Mouse (Mus musculus) left cerebral cortex, adult 8-10 months (tissue): Measurements from ENCODE around the gene Gnmt. TPM values are rescaled to one million over a fixed set of nuclear protein-coding genes. Genes with fewer than 3 reads are reported as not detected.

Experiments used
- DNase-seq, 2 experiments: peaks; one replicate each; pipeline ENCODE4 v3.0.0; 2022; ENCODE audit warnings: low spot score in 2 of 2
- total RNA-seq, 4 experiments: library from RNA; stranded (reverse); gene quantifications; 2 replicates each; pipeline ENCODE4 v1.2.4; 2022

Gene Gnmt
- total RNA-seq, 4 experiments from 2014 or later, result 0.43 to 0.74 (median 0.63) TPM; not detected in 1

DNA sequence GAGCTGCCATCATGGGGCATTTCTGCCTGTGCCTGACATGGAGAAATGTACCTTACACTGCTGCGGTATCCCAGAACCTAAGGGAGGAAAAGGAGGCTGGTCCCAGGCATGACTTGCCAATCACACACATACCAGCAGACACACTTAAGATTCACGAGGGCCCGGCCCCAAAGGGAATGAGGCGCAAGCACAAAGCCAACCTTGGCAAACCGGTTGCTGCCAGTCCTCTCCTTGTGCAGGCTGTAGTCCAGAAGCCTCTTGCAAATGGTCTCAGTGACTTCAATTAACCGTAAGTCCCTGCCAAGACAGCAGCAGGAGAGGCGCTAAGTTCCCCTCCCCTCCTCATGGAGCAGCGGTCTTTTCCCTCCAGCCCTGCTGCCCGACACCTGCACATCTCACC, 14.0 kb upstream of the Gnmt start:
- DNase-seq, result no peak

DNA sequence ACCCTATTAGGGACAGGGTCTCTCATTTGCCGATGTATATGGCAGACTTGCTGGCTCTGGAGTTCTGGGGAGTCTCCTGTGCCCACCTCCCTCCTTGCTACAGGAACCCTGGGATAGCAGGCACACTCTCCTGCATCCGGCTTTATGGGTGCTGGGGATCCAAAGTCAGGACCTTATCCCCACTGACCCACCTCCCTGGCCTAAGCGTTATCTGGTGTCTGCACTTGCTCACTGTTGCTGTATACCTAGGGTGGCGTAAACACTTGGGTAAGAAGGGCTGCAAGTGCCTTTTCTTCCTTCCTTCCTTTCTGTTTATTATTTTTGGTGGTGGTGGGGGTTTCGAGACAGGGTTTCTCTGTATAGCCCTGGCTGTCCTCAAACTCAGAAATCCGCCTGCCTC, 12.3 kb upstream of the Gnmt start:
- DNase-seq, result no peak

DNA sequence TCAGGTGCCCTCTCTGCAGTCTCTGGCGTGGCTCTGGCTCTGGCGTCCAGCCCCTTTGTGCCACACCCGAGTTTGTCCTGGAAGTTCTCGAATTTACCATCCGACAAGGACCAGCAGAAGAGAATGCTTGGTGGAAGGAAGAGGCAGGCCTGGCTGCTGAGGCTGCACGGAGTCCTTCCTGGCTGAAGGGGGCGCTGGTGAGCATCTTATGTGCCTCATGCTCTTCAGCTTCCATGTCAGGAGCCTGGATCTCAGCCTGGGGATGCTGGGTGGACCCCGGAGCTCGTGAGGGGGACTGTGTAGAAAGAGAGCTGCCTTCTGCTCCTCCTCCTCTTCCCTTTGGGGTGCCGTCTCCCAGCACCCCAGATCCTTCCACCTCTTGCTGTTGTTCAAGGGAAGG, 7.2 kb upstream of the Gnmt start:
- DNase-seq, result no peak

DNA sequence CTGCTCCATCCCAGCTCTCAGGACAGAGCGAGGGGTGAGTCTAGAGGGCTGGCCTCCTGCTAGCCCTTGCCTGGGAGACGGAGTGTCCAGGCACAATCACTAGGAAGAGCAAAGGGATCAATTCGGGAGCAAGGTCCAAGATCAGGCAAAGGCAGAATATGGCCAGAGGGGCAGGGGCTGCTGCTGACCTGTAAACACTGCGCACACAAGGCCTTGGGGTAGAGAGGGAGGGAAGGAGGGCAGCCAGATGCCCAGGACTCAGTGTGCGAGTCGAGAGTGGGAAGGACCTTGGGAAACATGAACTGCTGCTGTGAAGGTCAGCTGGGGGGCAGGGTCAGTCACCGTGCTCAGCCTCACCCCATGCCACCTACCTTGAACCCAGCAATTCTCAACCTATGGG, 6.3 kb upstream of the Gnmt start:
- no peak for DNase-seq

DNA sequence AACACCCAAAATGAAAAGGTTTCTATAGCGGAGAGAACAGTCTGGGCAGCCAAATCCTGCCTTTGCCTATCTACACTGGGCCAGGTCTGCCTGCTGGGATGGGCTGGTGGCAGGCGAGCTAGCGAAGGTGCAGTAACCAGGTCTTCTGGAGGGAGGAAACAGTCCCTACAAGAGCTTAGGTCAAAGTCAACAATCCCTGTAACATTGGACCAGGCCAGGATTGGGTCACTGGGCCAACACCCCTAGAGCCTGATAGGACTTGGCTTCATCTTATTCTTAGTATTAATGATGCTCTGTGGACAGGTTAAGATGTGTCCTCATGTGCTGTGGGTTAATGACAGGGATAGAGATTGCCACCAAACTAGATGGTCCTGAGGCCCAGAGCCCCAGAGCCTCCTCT, 5.1 kb upstream of the Gnmt start:
- no peak for DNase-seq

DNA sequence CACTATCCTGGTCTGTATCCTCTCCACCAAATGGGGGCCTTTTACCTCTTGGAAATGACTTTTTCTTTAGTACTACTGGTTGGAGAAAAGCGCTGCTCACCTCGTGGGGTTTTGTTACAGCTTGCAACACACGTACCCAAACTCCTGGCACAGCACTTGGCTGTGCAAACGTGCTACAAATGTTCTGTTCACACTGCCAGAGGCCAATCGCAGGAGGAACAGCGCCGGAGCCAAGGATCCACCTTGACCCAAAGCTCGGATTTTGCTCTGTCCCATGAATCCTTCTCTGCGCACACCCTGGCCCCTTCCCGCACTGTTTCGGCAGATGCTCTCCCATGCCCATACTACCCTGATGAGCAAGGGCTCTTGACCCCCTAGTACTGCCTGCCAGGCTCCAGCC, 472 bp downstream of the Gnmt start:
- no peak for DNase-seq

DNA sequence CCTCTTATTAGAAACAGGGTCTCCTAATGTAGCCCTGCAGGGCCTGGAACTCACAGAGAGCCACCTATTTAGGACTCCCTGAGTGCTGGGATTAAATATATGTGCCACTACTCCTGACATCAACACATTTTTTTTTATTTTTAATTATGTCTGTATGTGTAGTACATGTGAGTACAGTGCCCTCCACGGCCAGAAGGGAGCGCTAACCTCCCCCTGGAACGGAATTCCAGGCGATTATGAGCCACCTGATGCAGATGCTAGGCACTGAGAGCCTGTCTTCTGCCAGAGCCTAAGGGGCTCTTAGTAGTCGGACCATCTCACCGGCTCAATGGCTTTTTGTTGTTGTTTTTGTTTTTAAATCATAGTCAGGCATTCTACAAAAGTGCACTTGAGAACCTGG, 947 bp downstream of the Gnmt start:
- DNase-seq, result no peak

DNA sequence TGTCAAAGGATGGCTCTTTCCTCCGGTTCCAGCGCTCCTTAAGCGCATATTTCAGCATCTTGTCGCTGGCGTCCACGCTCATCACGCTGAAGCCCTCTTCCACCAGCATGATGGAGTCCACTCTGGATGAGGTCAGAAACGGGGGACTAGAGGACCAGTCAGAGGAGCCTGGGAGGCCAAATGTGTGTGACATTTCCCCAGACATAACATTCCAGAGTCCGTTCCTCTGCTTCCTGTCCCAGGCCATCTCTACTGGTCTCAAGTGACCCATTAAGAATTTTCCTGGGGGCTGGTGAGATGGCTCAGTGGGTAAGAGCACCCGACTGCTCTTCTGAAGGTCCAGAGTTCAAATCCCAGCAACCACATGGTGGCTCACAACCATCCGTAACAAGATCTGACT, 1.7 kb downstream of the Gnmt start:
- DNase-seq, result no peak

DNA sequence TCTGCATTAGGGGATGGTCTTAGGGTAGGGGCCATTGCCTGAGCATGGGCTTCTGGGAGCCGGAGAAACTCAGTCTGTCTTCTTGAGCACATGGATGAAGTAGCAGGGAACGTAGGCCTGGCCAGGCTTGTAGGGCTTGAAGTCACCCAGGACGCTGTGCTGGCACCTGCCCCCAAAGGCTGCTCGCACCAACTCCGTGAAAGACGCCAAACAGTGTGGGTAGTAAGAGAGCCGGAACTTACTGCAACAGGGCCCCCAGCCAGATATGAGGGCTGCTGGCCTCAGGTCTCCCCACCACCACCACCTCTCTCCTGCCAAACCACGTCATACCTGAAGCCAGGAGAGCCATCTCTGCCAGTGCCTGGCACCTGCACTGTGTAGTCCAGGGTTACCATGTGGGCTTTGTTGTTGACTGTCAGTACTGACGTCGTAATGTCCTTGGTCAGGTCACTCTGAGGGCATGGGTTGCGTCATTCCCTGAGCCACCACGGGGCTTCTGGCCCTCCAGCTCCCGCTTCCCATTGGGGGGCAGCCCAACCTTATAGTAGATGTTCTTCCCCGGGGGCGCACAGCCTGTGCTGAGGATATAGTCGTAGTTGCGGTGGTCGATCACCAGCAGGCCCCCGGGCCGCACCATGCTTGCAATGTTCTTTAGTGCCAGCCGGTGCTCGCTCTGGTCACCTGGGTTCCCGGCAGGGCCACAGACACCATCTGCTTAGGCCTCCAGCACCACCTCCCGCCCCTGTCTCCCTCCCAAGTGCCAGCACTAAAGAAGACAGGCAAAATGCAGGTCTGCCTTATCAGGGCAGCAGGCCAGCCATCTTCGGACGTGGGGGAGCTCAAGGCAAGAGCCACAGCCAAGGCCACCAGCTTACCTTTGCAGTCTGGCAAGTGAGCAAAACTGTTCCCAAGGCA, 3.0 kb downstream of the Gnmt start:
- no peak for DNase-seq

DNA sequence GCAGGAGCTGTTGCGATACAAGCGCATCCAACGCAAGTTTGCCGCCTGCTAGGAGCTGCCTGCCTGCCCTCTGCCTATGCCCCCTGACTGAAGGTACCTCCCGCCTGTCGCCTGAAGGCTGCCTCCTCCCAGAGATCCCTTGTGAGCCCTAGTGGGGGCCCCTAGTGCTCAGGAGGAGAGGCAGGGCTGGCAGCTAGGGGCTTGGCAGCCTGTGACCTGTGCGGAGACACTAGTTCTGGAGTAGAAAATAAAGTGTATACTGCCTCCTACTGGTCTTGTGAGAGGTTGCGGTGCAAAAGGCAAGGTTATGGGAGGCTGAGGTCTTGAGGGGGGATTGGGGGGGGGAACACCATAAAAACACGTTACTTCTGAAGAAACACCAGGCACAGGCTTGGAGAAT, 3.7 kb downstream of the Gnmt start:
- no peak for DNase-seq

DNA sequence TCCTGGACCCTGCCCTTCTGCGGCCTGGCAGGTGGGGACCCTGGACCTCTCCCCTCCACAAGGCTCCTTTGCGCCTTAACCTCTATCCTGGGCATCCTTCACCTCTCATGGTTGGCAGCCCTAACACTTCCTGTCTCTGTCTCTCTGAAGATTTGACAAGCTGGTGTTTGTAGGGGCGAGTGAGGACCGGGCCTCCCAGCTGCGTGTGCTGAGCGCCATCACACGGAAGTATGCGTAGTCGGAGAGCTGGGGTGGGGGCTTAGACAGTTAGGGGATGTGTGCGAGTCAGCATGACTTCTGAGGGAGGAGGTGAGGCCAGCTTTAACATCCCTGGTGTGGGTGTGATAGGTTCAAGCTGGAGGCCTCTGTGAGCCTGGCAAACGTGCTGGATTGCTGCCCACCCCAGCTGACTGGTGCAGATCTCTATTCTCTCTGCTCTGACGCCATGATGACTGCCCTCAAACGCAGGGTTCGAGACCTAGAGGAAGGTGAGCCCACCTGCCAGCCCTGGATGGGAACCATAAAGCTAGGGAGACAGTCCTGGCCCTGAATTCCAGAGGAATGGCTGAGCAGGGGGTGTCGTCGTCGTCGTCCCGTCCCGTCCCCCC, 4.4 kb downstream of the Gnmt start:
- DNase-seq, result no peak

DNA sequence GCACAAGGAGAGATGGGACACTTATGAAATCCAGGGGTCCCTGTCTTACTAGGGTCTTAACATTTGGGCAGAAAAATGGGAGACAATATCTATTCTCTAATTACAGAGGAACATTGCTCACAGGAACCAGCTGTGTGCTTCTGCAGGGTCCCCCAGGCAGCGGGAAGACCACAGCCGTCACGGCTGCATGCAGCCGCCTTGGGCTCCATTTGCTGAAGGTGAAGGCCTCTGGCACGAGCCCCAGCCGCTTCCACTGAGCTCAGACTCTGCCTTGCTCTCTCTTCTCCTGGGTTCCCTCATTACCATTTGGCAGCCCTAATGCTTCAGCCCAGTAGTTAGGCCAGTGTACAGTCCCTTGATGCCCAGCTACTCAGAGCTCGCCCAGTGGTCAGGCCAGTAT, 7.9 kb downstream of the Gnmt start:
- no peak for DNase-seq

DNA sequence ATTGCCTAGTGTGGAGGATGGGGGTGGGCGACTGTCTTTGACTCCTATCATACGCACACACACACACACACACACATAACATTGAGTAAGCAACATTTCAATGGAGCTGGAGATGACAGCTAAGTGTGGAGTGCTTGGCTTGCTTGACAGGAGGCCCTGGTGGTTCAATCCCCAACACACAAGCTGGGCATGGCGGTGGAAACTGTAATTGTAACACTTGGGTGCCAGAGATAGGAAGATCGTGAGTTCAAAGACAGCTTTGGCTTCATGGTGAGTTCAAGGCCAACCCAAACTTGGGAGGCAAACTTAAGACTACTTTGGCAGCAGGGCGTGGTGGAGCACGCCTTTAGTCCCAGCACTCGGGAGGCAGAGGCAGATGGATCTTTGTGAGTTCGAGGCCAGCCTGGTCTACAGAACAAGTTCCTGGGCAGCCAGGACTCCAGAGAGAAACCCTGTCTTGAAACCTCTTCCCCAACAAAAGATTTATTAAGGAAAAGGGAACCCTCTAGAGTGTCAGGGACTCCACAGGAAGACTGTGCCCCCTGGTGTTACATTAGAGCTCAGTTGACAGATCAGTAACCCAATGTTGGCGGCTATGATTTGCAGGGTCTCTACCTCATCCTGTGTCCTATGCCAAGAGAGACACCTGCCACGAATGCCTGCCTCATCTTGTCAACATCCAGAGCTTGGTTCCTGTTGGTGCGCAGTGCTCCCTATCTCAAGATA, 14.0 kb downstream of the Gnmt start:
- no peak for DNase-seq

DNA sequence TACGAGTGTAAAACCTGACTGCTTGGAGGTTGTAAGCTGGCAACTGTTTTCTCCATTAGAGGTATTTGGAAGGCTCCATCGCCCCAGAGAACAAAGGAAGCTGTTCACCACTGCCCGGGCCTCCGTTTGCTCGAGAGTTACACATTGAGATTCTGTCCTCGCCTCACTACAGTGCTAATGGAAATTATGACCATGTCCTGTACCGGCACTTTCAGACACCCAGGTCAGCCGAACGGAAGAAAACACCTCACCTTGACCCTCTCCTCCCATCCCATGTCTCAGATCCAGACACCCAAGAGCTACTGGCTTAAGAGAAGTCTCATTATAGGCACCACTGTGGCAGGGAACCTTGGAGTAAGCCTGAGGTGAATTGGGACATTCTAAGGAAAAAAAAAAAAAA, 15.1 kb downstream of the Gnmt start:
- no peak for DNase-seq

DNA sequence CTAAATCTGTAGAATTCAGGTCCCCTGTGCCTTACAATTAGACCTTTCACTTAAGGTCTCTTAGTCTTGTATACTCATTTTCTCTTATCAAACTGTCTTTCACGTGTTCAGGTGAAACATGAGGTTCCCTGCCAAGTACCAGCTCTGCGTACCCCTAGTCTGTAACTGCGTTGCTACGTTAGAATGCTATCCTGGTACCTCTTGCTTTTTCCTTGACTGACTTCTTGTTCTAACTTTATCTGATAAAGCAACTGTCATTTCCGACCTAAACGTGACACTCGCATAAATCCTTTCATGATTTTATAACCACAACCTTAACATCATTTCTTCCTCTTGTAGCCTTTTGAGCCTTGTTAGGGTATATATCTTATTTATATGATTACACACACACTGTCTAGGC, 16.5 kb downstream of the Gnmt start:
- no peak for DNase-seq

DNA sequence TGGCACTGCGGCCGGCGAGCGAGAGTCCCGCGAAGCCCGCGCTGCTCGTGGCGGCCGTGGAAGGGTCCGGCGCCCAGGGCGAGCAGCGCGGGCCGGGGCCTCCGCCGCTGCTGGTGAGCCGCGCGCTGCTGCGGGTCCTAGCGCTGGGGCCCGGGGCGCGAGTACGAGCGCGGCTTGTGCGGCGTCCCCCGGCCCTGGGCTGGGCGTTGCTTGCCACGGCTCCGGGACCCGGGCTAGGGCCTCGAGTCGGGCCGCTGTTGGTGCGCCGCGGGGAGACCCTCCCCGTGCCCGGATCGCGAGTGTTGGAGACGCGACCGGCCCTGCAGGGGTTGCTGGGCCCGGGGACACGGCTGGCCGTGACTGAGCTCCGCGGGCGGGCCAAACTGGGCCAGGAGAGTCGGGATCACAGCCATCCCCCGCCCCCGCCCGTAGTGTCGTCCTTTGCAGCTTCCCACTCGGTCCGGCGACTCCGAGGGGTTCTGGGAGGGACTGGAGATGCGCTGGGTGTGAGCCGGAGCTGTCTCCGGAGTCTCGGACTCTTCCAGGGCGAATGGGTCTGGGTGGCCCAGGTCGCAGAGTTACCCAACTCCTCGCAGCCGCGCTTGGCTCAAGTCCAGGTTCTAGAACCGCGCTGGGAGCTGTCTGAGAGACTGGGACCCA, 17.2 kb downstream of the Gnmt start:
- DNase-seq, result no peak

DNA sequence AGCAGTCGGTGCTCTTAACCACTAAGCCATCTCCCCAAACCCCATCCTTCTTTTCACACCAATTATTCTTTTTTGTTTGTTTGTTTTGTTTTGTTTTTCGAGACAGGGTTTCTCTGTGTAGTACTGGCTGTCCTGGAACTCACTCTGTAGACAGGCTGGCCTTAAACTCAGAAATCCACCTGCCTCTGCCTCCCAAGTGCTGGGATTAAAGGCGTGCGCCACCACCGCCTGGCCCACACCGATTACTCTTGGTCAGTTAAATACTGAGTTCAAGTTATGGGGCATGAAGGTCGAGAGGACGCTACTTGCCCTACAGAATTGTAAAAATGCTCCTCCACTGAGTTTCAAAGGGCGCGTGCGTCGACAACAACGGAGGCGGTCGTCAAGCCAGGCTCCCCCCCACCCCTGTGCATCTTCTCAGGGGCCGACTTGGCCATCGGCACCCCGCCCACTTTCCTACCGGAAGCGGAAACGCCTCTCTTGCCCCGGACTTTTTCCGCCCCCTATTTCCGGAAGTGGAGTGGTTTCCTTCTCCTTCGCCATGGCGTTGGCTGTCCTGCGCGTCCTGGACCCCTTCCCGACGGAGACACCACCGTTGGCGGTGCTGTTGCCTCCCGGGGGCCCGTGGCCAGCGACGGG, 17.9 kb downstream of the Gnmt start, which contains the start of gene Pex6:
Pex6 (plus strand) TSS at position 505 of the 639 bp plus-strand sequence.
- peak; percentile 74 to 91 for DNase-seq

DNA sequence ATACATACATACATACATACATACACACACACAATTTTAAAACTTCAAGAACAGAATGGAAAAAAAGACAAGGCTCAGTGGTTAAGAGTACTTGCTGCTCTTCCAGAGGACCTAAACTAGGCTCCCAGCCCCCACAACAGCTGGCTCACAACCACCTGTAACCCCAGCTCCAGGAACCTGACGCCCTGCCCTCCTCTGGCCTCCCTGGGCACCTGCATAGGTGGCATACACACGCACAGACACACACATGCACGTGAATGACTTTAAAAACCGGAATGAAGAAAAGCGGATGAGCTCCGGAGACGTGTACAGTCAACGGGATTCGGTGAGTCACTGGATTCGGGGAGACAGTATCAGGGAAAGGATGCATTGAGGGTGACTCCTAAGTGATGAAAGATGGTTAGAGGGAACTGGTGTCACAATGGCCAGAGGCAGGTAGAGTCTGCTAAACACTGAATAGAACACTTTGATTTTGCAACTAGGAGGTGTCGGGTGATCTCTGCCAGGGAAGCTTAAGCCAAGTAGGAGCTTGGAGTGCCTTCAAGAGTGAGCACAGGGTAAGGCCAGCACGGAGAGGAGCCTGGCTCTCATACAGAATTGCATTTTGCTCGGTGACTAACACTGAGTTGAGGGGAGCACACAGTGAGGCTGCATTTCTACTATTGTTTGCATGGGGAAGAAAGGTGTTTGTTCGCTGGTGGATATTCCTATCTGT, 22.4 kb downstream of the Gnmt start:
- no peak for DNase-seq

DNA sequence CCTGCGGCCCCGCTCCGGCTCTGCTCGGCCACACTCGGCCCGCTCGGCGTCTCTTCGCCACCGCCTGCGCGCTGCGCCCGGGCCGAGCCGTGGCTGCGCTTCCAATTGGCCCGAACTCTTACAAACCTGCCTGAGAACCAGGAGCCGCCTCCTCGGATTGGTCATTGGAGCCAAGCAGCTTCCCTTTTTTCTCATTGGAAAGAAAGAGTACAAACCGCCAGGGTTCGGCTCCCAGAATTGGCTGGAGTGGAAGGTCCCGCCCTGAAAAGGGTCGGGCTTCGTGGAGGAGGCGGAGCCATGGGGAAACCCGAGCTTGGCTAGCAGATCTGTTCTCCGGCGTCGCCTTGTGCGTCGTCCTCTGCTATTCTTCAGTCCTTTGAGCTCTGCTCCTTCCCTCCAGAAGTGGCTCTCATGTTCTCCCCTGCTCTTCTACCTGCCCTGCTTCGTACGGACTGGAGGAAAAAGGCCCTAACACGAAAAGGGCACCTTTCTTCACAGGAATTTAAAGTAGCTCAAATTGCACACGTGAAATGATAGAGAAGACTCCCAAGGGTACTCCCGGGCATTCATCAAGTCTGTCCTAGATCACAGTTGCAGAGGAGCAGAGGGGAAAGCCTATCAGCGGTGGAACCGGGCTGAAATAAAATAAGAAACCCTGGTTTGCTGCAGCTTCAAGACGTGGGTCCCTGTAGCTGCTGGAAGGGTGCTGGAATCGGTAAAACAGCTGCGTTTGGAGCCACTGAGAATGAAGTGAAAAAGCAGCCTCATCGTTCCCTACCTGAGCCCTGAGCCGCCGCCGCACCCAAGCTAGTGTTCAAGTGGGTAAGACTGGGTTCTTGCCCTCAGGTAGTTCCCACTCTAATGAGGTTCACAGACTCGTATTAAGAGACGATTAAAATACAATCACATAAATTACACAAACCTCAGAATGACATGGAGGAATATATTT, 23.8 kb downstream of the Gnmt start, which contains the start of gene Ppp2r5d:
Ppp2r5d (minus strand) TSS at position 225 of the 949 bp plus-strand sequence.
- DNase-seq, result peak; percentile 91 to 97
